Mouse (Mus musculus) leukemia stem cell, adult 10-12 weeks (primary cell): Measurements from ENCODE around the gene Olfr62. TPM values are rescaled to one million over a fixed set of nuclear protein-coding genes. Genes with fewer than 3 reads are reported as not detected.

Experiments
- polyA plus RNA-seq: library from polyadenylated mRNA; stranded (reverse); fragments of >175 nt; gene quantifications from 2 replicates; pipeline ENCODE4 v1.2.3, GENCODE M21; 2012; ENCODE audit warnings: low replicate concordance

Olfr62 gene
- polyA plus RNA-seq = not detected in 2 replicates

GRCm38 (mm10) chr4:118658652-118659051 lies at the start of gene Olfr62:
Gene Olfr62 (plus strand): TSS chr4:118658952.

GRCm38 (mm10) chr4:118620279-118620966 lies 38.3 kb upstream of the Olfr62 start, which contains the start of the genes Cfap57 and Ebna1bp2:
Gene Cfap57 (minus strand): TSS chr4:118620777.
Gene Ebna1bp2 (plus strand): TSS chr4:118620799.

DNA sequence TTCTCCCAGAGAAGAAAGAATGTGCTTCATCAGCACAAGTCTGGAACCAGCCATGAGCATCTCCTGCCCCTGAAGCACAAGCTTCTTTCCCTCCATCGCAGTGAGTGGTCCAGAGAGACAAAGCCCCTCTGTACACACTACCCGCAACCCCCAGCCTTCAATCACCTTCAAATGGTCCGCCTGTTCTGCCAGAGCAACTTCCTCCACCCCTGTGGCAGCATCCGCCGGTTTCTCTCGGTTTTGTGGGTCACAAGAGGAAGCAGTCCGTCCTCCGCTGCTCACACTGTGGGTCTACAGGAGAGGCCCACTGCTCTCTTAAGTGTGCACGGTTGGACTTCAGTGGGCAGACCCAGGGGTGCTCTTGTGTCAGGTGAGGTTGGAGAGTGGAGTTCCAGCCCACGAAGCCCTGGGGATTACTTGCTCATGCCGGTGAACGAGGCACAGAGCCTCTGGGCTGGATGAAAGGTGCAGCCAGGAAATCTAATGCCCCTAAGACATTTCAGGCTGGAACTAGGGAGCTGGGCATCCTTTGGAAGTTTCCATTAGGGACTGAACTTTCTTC lies 33.7 kb downstream of the Olfr62 start, which contains the start of gene Olfr1342:
Gene Olfr1342 (minus strand): TSS at position 345 of the 562 bp plus-strand sequence.

DNA sequence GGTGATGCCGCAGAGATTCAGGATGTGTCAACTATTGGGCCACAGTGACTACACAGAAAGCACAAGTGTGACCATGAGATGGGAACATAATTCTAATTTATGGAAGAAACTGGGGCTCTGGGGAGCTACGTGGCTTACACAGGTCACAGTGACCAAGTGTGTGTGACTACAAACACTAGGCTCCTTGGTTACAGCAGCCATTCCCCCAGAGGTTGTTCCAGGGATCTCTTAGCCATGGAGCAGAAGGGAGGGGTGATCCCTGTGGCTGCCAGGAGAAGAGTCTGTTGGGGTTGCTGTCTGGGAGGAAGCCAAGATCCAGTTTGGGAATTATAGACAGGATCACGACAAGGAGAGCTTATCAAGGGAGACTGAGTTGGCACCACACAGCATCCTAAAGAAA lies 44.5 kb downstream of the Olfr62 start, which contains the start of gene Olfr1341:
Gene Olfr1341 (plus strand): TSS at position 301 of the 400 bp plus-strand sequence.

Other genes starting within 250 kb of the Olfr62 start
- gene Szt2, start 249.7 kb upstream of the Olfr62 start, polyA plus RNA-seq = 75.1 and 207 TPM in 2 replicates
- 4.6 and 21.7 TPM in 2 replicates for gene Med8, start 249.6 kb upstream of the Olfr62 start, polyA plus RNA-seq
- gene Elovl1, start 230.9 kb upstream of the Olfr62 start, polyA plus RNA-seq = 188 and 308 TPM in 2 replicates
- 174 and 305 TPM in 2 replicates for gene Cdc20, start 221.6 kb upstream of the Olfr62 start, polyA plus RNA-seq
- 0.49 and 1.2 TPM in 2 replicates for gene Mpl, start 201.4 kb upstream of the Olfr62 start, polyA plus RNA-seq
- 2.2 and 6.8 TPM in 2 replicates for gene Tie1, start 168.9 kb upstream of the Olfr62 start, polyA plus RNA-seq
- gene 2610528J11Rik, start 132.0 kb upstream of the Olfr62 start, polyA plus RNA-seq = not detected in 2 replicates
- gene Tmem125, start 114.9 kb upstream of the Olfr62 start, polyA plus RNA-seq = not detected in 2 replicates
- not detected in 2 replicates for gene Cfap57, start 38.2 kb upstream of the Olfr62 start, polyA plus RNA-seq
- gene Ebna1bp2, start 38.2 kb upstream of the Olfr62 start, polyA plus RNA-seq = 4.3 and 10.8 TPM in 2 replicates
- not detected in 2 replicates for gene Olfr1342, start 33.8 kb downstream of the Olfr62 start, polyA plus RNA-seq
- not detected in 2 replicates for gene Olfr1341, start 44.6 kb downstream of the Olfr62 start, polyA plus RNA-seq
- not detected in 2 replicates for gene Olfr1340, start 61.2 kb downstream of the Olfr62 start, polyA plus RNA-seq
- not detected in 2 replicates for gene Olfr1339, start 73.2 kb downstream of the Olfr62 start, polyA plus RNA-seq
- gene Olfr1338, start 99.8 kb downstream of the Olfr62 start, polyA plus RNA-seq = not detected in 2 replicates
- gene Olfr1337, start 123.6 kb downstream of the Olfr62 start, polyA plus RNA-seq = not detected in 2 replicates
- gene Olfr1335, start 151.0 kb downstream of the Olfr62 start, polyA plus RNA-seq = not detected in 2 replicates
- gene Olfr1333, start 177.3 kb downstream of the Olfr62 start, polyA plus RNA-seq = not detected in 2 replicates
- not detected in 2 replicates for gene Olfr1331, start 205.7 kb downstream of the Olfr62 start, polyA plus RNA-seq
- not detected in 2 replicates for gene Olfr1330, start 229.6 kb downstream of the Olfr62 start, polyA plus RNA-seq